Mouse (Mus musculus) erythroblast, embryonic 14.5 days (primary cell): ENCODE measurements around the gene Col2a1.

Experiments used
- GATA1 ChIP-seq: IDR thresholded peaks from 2 replicates; pipeline ENCODE4 v1.6.1; 2012; ENCODE audit warnings: low read length, inconsistent platforms, mixed read lengths
- TAL1 ChIP-seq: IDR thresholded peaks from 3 replicates; pipeline ENCODE4 v1.6.1; 2012; ENCODE audit warnings: low read length, inconsistent platforms, mixed read lengths

- TF ChIP-seq TAL1: no peak
- TF ChIP-seq GATA1: no peak
These were observed 31.1 kb downstream of the Col2a1 start for GRCm38 (mm10) chr15:97973248-97974005.
